Mouse (Mus musculus) Patski (cell line): Measurements from ENCODE around the gene Apoc3. TPM values are rescaled to one million over a fixed set of nuclear protein-coding genes. Genes with fewer than 3 reads are reported as not detected.

Experiments used
- ATAC-seq: fragments of 100-300 bp; one replicate; pipeline ENCODE4 v1.8.0; 2021
- CTCF ChIA-PET: fragments of 350-600 bp; sonication (Branson Sonifier 250); formaldehyde crosslinking; loops from one replicate; lab custom pipeline; 2022; ENCODE audit warnings: inconsistent platforms; lab: Charles Lee
- POLR2A ChIA-PET: fragments of 350-600 bp; sonication (Branson Sonifier 250); formaldehyde crosslinking; loops from one replicate; lab custom pipeline; 2022; ENCODE audit warnings: antibody characterized with exemption, inconsistent platforms; lab: Charles Lee
- DNase-seq: peaks from one replicate; pipeline ENCODE4 v3.0.0-alpha.2; 2011; ENCODE audit warnings: low read depth, low spot score
- H3K27me3 ChIP-seq: fragments of 371-371 bp; one replicate; pipeline ENCODE4 v1.5.1; 2021
- CTCF ChIP-seq: fragments of 100-300 bp; IDR thresholded peaks from one replicate; pipeline ENCODE4 v1.5.1; 2021
- in situ Hi-C: fragments of 300-500 bp; cut with MboI; formaldehyde crosslinking; loops from 3 replicates; pipeline ENCODE4 v1.11.1; 2018; ENCODE audit warnings: low pct_unique_long_range_greater_than_20kb, mixed read lengths
- polyA plus RNA-seq: library from polyadenylated mRNA; unstranded; gene quantifications from one replicate; pipeline ENCODE4 v1.2.3, GENCODE M21; 2021

Gene Apoc3
- polyA plus RNA-seq, 1 experiment from 2014 or later, result not detected

GRCm38 (mm10) chr9:46216744-46217470, 18.5 kb downstream of the Apoc3 start:
- ATAC-seq (no peak), DNase-seq (no peak)
- POLR2A ChIA-PET, result interaction anchor here (1.1 to 2.5 kb wide), 2 partner anchors 11 to 12 kb away, joined by 3 to 12 read pairs; partner anchors contain the start of gene Apoa1
- CTCF ChIA-PET, result interaction anchor here (0.9 to 2.0 kb wide), 4 partner anchors 13 to 42 kb away, joined by 3 to 6 read pairs (median 3); no protein-coding TSS in a partner anchor
- in situ Hi-C loops, result no loop called here
- no peak for TF ChIP-seq CTCF
- H3K27me3 ChIP-seq, result no peaks in the 10 kb centered on the region

GRCm38 (mm10) chr9:46215338-46216322, 19.8 kb downstream of the Apoc3 start:
- in situ Hi-C loops, result no loop called here
- TF ChIP-seq CTCF, result no peak
- ATAC-seq (peak; percentile 61), DNase-seq (peak; percentile 49)
- CTCF ChIA-PET, result interaction anchor here (1.0 to 2.0 kb wide), 4 partner anchors 27 to 44 kb away, joined by 3 to 6 read pairs (median 3); no protein-coding TSS in a partner anchor
- no peaks in the 10 kb centered on the region for H3K27me3 ChIP-seq
- POLR2A ChIA-PET, result interaction anchor here (0.6 to 2.5 kb wide), 2 partner anchors 14 to 16 kb away, joined by 4 to 12 read pairs; partner anchors contain the start of gene Apoa1

GRCm38 (mm10) chr9:46214946-46215337, 20.5 kb downstream of the Apoc3 start:
- ChIA-PET CTCF (interaction anchor here (1.0 to 2.0 kb wide), 4 partner anchors 19 to 32 kb away, joined by 3 to 6 read pairs (median 3); no protein-coding TSS in a partner anchor), POLR2A (interaction anchor here (0.6 to 2.5 kb wide), 3 partner anchors 14 to 223 kb away, joined by 3 to 12 read pairs (median 4); partner anchors contain the start of gene Apoa1)
- in situ Hi-C loops, result no loop called here
- no peak for TF ChIP-seq CTCF
- DNase-seq (no peak), ATAC-seq (no peak)
- H3K27me3 ChIP-seq, result no peaks in the 10 kb centered on the region

GRCm38 (mm10) chr9:46214276-46214675, 21.2 kb downstream of the Apoc3 start:
- in situ Hi-C loops, result no loop called here
- ChIA-PET CTCF (interaction anchor here (1.0 kb wide), 1 partner anchor 18 kb away, joined by 3 read pairs; no protein-coding TSS in a partner anchor), POLR2A (interaction anchor here (0.6 to 2.5 kb wide), 2 partner anchors 15 to 222 kb away, joined by 3 to 12 read pairs; partner anchors contain the start of gene Apoa1)
- DNase-seq (no peak), ATAC-seq (no peak)
- H3K27me3 ChIP-seq, result no peaks in the 10 kb centered on the region
- no peak for TF ChIP-seq CTCF

GRCm38 (mm10) chr9:46210473-46210872, 25.0 kb downstream of the Apoc3 start:
- POLR2A ChIA-PET, result interaction anchor here (1.3 kb wide), 1 partner anchor 200 kb away, joined by 5 read pairs; no protein-coding TSS in a partner anchor
- no peak for ATAC-seq

GRCm38 (mm10) chr9:46208401-46208974, 26.9 kb downstream of the Apoc3 start:
- ChIA-PET POLR2A (no interaction called here), CTCF (interaction anchor here (0.9 to 1.2 kb wide), 2 partner anchors 10 to 17 kb away, joined by 3 read pairs; no protein-coding TSS in a partner anchor)
- H3K27me3 ChIP-seq, result no peaks in the 10 kb centered on the region
- DNase-seq (no peak), ATAC-seq (no peak)
- in situ Hi-C loops, result no loop called here
- TF ChIP-seq CTCF, result no peak

More at GRCm38 (mm10) chr9:46210473-46210872, 25.0 kb downstream of the Apoc3 start:
- CTCF ChIA-PET, result no interaction called here
- in situ Hi-C loops, result no loop called here
- DNase-seq, result no peak
- H3K27me3 ChIP-seq, result no peaks in the 10 kb centered on the region
- TF ChIP-seq CTCF, result no peak

GRCm38 (mm10) chr9:46207501-46207869, 28.0 kb downstream of the Apoc3 start:
- H3K27me3 ChIP-seq, result no peaks in the 10 kb centered on the region
- in situ Hi-C loops, result no loop called here
- CTCF ChIA-PET, result interaction anchor here (1.2 kb wide), 1 partner anchor 9 kb away, joined by 3 read pairs; no protein-coding TSS in a partner anchor
- POLR2A ChIA-PET, result no interaction called here
- DNase-seq (no peak), ATAC-seq (no peak)
- TF ChIP-seq CTCF, result no peak

- POLR2A ChIA-PET, result no interaction called here
- DNase-seq, result no peak
- no peak for TF ChIP-seq CTCF
- no peak for ATAC-seq
- no peaks in the 10 kb centered on the region for H3K27me3 ChIP-seq
- in situ Hi-C loops, result no loop called here
- CTCF ChIA-PET, result interaction anchor here (1.2 kb wide), 1 partner anchor 9 kb away, joined by 3 read pairs; no protein-coding TSS in a partner anchor
Observed at GRCm38 (mm10) chr9:46206834-46207500, 28.5 kb downstream of the Apoc3 start.

- POLR2A ChIA-PET, result interaction anchor here (0.7 kb wide), 1 partner anchor 16 kb away, joined by 4 read pairs; no protein-coding TSS in a partner anchor
- ATAC-seq (no peak), DNase-seq (no peak)
- no peak for TF ChIP-seq CTCF
- CTCF ChIA-PET, result interaction anchor here (0.6 to 1.5 kb wide), 2 partner anchors 9 to 31 kb away, joined by 3 to 4 read pairs; no protein-coding TSS in a partner anchor
- in situ Hi-C loops, result no loop called here
- H3K27me3 ChIP-seq, result no peaks in the 10 kb centered on the region
Observed at GRCm38 (mm10) chr9:46199609-46200008, 35.8 kb downstream of the Apoc3 start.
